Mouse (Mus musculus): ENCODE measurements around the gene 2010111I01Rik.

DNA sequence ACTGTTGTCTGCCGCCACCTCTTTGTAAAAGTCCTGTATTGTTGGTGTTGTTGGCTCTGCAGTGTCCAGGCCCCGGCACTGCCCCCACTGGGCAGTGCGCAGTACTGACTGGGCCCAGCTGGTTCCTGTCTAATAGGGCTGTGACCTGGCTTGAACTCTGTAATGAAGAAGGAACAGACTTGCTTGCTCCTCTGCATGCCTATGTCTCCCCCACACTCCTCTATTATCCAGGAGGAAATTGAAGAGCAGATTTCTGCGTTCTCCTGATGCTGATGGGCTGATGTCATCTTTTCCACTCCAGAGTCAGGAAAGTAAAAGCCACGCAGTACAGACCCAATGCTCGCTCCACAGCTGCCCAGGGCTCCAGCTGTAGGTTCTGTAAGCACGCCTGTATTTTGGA is 292.1 kb downstream of the 2010111I01Rik start:
- TF ChIP-seq CTCF (IDR thresholded peaks at IDR 0.05; ENCODE audit: extremely low read depth, insufficient read depth, low read length) (0 out of 2 replicates have a peak, but pooled peaks have one; percentile 5), POLR2A (IDR thresholded peaks at IDR 0.05; ENCODE audit: extremely low read depth, insufficient read depth, low read length) (no peak)
